Mouse (Mus musculus): ENCODE results near the gene Mapre3. TPM values are rescaled to one million over a fixed set of nuclear protein-coding genes. Genes with fewer than 3 reads are reported as not detected.

Gene Mapre3
- total and polyA plus RNA-seq, 3 experiments = 0.28 to 2.3 (median 1.6) TPM

- Histone ChIP-seq H3K4me2 (ENCODE audit: insufficient read depth, low read depth, poor library complexity, severe bottlenecking) (no peak overlapping the region), H3K4me3 (replicated peaks in 1 of 3; ENCODE audit: low read depth in 2 of 3, low read length in 2 of 3, poor library complexity in 1 of 3) (no peak overlapping the region), H3K79me2 (replicated peaks; ENCODE audit: control insufficient read depth, extremely low read depth, insufficient read depth, poor library complexity, severe bottlenecking) (no peaks in the 10 kb centered on the region), H3K9ac (ENCODE audit: insufficient read depth, low read depth) (no peak overlapping the region), H3K27ac (ENCODE audit: insufficient read depth, low read depth) (no peak overlapping the region), H3K9me3 (replicated peaks; ENCODE audit: low read length) (no peaks in the 10 kb centered on the region), H3K27me3 (replicated peaks) (peaks cover 33% of the 10 kb centered on the region), H3K4me1 (ENCODE audit: control insufficient read depth in 1 of 2, insufficient read depth in 2 of 2) (no peaks in the 10 kb centered on the region), H3K36me3 (replicated peaks in 1 of 2; ENCODE audit: control insufficient read depth in 1 of 2, insufficient read depth in 1 of 2, low read length in 1 of 2) (no peaks in the 10 kb centered on the region)
- no peak for DNase-seq (ENCODE audit: extremely low read depth)
- dilution Hi-C loops (cut with MboI; ENCODE audit: extremely low pct_ligation_motif_present, extremely low pct_unique_long_range_greater_than_20kb, low sequenced_read_pairs) (no loop called here), in situ Hi-C loops (cut with MboI; ENCODE audit: low pct_ligation_motif_present, low pct_unique_long_range_greater_than_20kb, low sequenced_read_pairs) (loop anchor here (10.0 kb wide), 1 partner anchor 151 kb away; no protein-coding TSS in a partner anchor)
- TF ChIP-seq CTCF (conservative IDR thresholded peaks at IDR 0.05 in 1 of 2, IDR thresholded peaks at IDR 0.05 in 1 of 2; ENCODE audit: low read depth in 2 of 2, low read length in 2 of 2) = peak in 1 of 2 experiments; percentile 58; a peak in 2 of 4 replicates
- peak; percentile 53 for TF ChIP-seq SMC3 (IDR thresholded peaks at IDR 0.05; ENCODE audit: low read depth, low read length)
- peak; percentile 21 for TF ChIP-seq RAD21 (IDR thresholded peaks at IDR 0.05; ENCODE audit: low read depth, low read length)
- no peak for TF ChIP-seq ZC3H11A (IDR thresholded peaks at IDR 0.05; ENCODE audit: low read depth, low read length)
These were observed 41.7 kb downstream of the Mapre3 start for GRCm38 (mm10) chr5:30856124-30856523.

- Histone ChIP-seq H3K9me3 (replicated peaks; ENCODE audit: low read length) (no peaks in the 10 kb centered on the region), H3K79me2 (replicated peaks; ENCODE audit: control insufficient read depth, extremely low read depth, insufficient read depth, poor library complexity, severe bottlenecking) (no peaks in the 10 kb centered on the region), H3K27ac (ENCODE audit: insufficient read depth, low read depth) (no peak overlapping the region), H3K4me2 (ENCODE audit: insufficient read depth, low read depth, poor library complexity, severe bottlenecking) (no peak overlapping the region), H3K27me3 (replicated peaks) (peaks cover 2% of the 10 kb centered on the region), H3K4me1 (ENCODE audit: control insufficient read depth in 1 of 2, insufficient read depth in 2 of 2) (peaks cover 21 to 41% of the 10 kb centered on the region in 2 experiments), H3K4me3 (replicated peaks in 1 of 3; ENCODE audit: low read depth in 2 of 3, low read length in 2 of 3, poor library complexity in 1 of 3) (no peak overlapping the region), H3K36me3 (replicated peaks in 1 of 2; ENCODE audit: control insufficient read depth in 1 of 2, insufficient read depth in 1 of 2, low read length in 1 of 2) (peaks cover 0 to 3% of the 10 kb centered on the region in 2 experiments), H3K9ac (ENCODE audit: insufficient read depth, low read depth) (no peak overlapping the region)
- TF ChIP-seq IRF4 (IDR thresholded peaks at IDR 0.05; ENCODE audit: low read depth, low read length) (peak; percentile 46; the same call in 1 of the 2 replicates), USF1 (IDR thresholded peaks at IDR 0.05; ENCODE audit: low read depth, low read length) (no peak), RAD21 (IDR thresholded peaks at IDR 0.05; ENCODE audit: low read depth, low read length) (peak; percentile 56), SMC3 (IDR thresholded peaks at IDR 0.05; ENCODE audit: low read depth, low read length) (peak; percentile 42; the same call in 1 of the 2 replicates), ELF1 (IDR thresholded peaks at IDR 0.05; ENCODE audit: low read depth, low read length) (peak; percentile 58), JUND (conservative IDR thresholded peaks at IDR 0.05; ENCODE audit: low read depth, low read length) (no peak), CTCF (conservative IDR thresholded peaks at IDR 0.05 in 1 of 2, IDR thresholded peaks at IDR 0.05 in 1 of 2; ENCODE audit: low read depth in 2 of 2, low read length in 2 of 2) (peak in 1 of 2 experiments; percentile 62; a peak in 2 of 4 replicates), ETS1 (conservative IDR thresholded peaks at IDR 0.05; ENCODE audit: low read depth, low read length) (no peak), MEF2A (IDR thresholded peaks at IDR 0.05; ENCODE audit: borderline replicate concordance, low read depth, low read length) (0 out of 2 replicates have a peak, but pooled peaks have one; percentile 33), MAZ (IDR thresholded peaks at IDR 0.05; ENCODE audit: low read depth, low read length) (peak; percentile 31; the same call in 1 of the 2 replicates)
- in situ Hi-C loops (cut with MboI; ENCODE audit: low pct_ligation_motif_present, low pct_unique_long_range_greater_than_20kb, low sequenced_read_pairs) (no loop called here), dilution Hi-C loops (cut with MboI; ENCODE audit: extremely low pct_ligation_motif_present, extremely low pct_unique_long_range_greater_than_20kb, low sequenced_read_pairs) (no loop called here)
- peak; percentile 50 for DNase-seq (ENCODE audit: extremely low read depth)
These were observed 49.4 kb downstream of the Mapre3 start for GRCm38 (mm10) chr5:30863852-30864251.

DNA sequence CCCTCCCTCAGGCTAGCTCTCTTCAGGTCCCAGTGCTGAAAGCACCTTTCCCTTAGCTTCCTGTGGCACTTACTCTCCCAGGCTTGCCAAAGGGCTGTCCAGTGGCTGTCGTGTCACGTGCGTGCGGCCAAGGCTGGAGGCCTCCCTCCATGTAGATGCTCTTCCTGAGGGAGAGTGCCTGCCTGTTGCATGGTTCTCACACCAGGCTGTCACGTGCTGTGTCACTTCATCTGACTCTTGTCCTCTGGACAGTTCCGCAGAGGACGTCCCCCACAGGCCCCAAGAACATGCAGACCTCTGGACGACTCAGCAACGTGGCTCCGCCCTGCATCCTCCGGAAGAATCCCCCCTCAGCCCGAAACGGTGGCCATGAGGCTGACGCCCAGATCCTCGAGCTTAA, 49.9 kb downstream of the Mapre3 start:
- Histone ChIP-seq H3K36me3 (replicated peaks in 1 of 2; ENCODE audit: control insufficient read depth in 1 of 2, insufficient read depth in 1 of 2, low read length in 1 of 2) (peaks cover 0 to 3% of the 10 kb centered on the region in 2 experiments), H3K4me2 (ENCODE audit: insufficient read depth, low read depth, poor library complexity, severe bottlenecking) (no peak overlapping the region), H3K4me1 (ENCODE audit: control insufficient read depth in 1 of 2, insufficient read depth in 2 of 2) (peaks cover 21 to 44% of the 10 kb centered on the region in 2 experiments), H3K79me2 (replicated peaks; ENCODE audit: control insufficient read depth, extremely low read depth, insufficient read depth, poor library complexity, severe bottlenecking) (no peaks in the 10 kb centered on the region), H3K9ac (ENCODE audit: insufficient read depth, low read depth) (no peak overlapping the region), H3K27ac (ENCODE audit: insufficient read depth, low read depth) (no peak overlapping the region), H3K9me3 (replicated peaks; ENCODE audit: low read length) (no peaks in the 10 kb centered on the region), H3K27me3 (replicated peaks) (peaks cover 2% of the 10 kb centered on the region), H3K4me3 (replicated peaks in 1 of 3; ENCODE audit: low read depth in 2 of 3, low read length in 2 of 3, poor library complexity in 1 of 3) (no peak overlapping the region)
- dilution Hi-C loops (cut with MboI; ENCODE audit: extremely low pct_ligation_motif_present, extremely low pct_unique_long_range_greater_than_20kb, low sequenced_read_pairs) (no loop called here), in situ Hi-C loops (cut with MboI; ENCODE audit: low pct_ligation_motif_present, low pct_unique_long_range_greater_than_20kb, low sequenced_read_pairs) (no loop called here)
- TF ChIP-seq RCOR1 (conservative IDR thresholded peaks at IDR 0.05; ENCODE audit: low read depth, low read length) (no peak), MYC (IDR thresholded peaks at IDR 0.05; ENCODE audit: low read depth, low read length) (no peak), ETS1 (conservative IDR thresholded peaks at IDR 0.05; ENCODE audit: low read depth, low read length) (no peak), JUN (IDR thresholded peaks at IDR 0.05; ENCODE audit: insufficient read depth, low read depth, low read length) (no peak), USF2 (conservative IDR thresholded peaks at IDR 0.05; ENCODE audit: low read depth, low read length) (no peak), CHD1 (IDR thresholded peaks at IDR 0.05; ENCODE audit: low read depth, low read length) (no peak), TBP (conservative IDR thresholded peaks at IDR 0.05; ENCODE audit: low read depth, low read length) (no peak), BHLHE40 (IDR thresholded peaks at IDR 0.05; ENCODE audit: low read depth, low read length) (no peak), CHD2 (IDR thresholded peaks at IDR 0.05; ENCODE audit: low read length) (no peak), MAX (IDR thresholded peaks at IDR 0.05; ENCODE audit: low read length) (no peak), PAX5 (IDR thresholded peaks at IDR 0.05; ENCODE audit: low read length) (no peak), EP300 (IDR thresholded peaks at IDR 0.05; ENCODE audit: low read length) (no peak), KAT2A (IDR thresholded peaks at IDR 0.05; ENCODE audit: insufficient replicate concordance, low read length) (no peak), ELF1 (IDR thresholded peaks at IDR 0.05; ENCODE audit: low read depth, low read length) (no peak), E2F4 (IDR thresholded peaks at IDR 0.05; ENCODE audit: insufficient replicate concordance, low read depth, low read length) (no peak), MAZ (IDR thresholded peaks at IDR 0.05; ENCODE audit: low read depth, low read length) (no peak)
- DNase-seq (ENCODE audit: extremely low read depth) = no peak

Data from CH12.LX (cell line).